Comparison of ENCODE assay signal across 27 mouse cellular contexts in the genomic region with DNA sequence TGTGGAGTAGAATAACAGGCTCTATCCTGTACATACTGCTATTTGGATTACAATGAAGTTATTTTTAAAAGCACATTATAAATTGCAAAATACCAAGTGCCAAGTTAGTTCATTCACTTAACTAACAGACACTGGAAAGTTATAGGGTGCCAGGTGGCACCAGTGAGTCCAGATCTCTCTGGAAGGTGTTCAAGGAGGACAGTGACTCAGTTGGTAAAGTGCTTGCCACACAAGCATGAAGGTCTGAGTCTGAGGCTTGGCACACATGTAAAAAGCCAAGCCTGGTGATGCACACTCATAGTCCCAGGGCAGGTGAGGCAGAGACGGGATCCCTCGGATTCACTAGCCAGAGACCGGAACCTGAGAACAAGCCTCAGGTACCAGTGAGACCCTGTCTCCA.
DNase-seq lines count a peak whose midpoint lies in the region; ATAC-seq and TF ChIP-seq lines count a peak whose summit lies in the region.
"Had no signal": no experiment of that assay in that cellular context is flagged by ENCODE, and none has a peak within 500 bp of the region (broad histone marks: within the 10 kb centered on the region; RNA-seq: fewer than 3 reads in every experiment).

No protein-coding gene starts in this region.

- intact Hi-C loops in gastrocnemius, postnatal 36 days (cut with DNase I): no loop called here

- no peak for TF ChIP-seq POLR2A in liver, adult 2 months (IDR thresholded peaks at IDR 0.05; ENCODE audit: extremely low read depth, insufficient read depth, low read length)

- H3K27me3 ChIP-seq in liver, adult 2 months (ENCODE audit: control insufficient read depth, insufficient read depth, low read length): no peaks in the 10 kb centered on the region
- H3K27me3 ChIP-seq in liver, embryonic 12.5 days (replicated peaks): no peaks in the 10 kb centered on the region
- H3K27me3 ChIP-seq in kidney, embryonic 16.5 days (ENCODE audit: insufficient read depth, low read length): no peaks in the 10 kb centered on the region
- H3K27me3 ChIP-seq: CH12.LX; embryonic facial prominence, embryonic 12.5 days; embryonic facial prominence, embryonic 15.5 days; forebrain, embryonic 12.5 days; forebrain, embryonic 15.5 days; heart, embryonic 13.5 days; hindbrain, embryonic 15.5 days had no signal

- no peak for TF ChIP-seq CTCF in liver, adult 2 months (IDR thresholded peaks at IDR 0.05; ENCODE audit: low read depth, low read length)

- no peaks in the 10 kb centered on the region for H3K4me1 ChIP-seq in liver, adult 2 months (ENCODE audit: control insufficient read depth, insufficient read depth, low read length)
- peaks cover 7% of the 10 kb centered on the region for H3K4me1 ChIP-seq in liver, embryonic 12.5 days
- no peaks in the 10 kb centered on the region for H3K4me1 ChIP-seq in kidney, embryonic 16.5 days (ENCODE audit: insufficient read depth, low read length)
- H3K4me1 ChIP-seq: forebrain, embryonic 12.5 days; forebrain, embryonic 15.5 days; hindbrain, embryonic 15.5 days had no signal

- no peak overlapping the region for H3K4me2 ChIP-seq in liver, embryonic 12.5 days
- no peak overlapping the region for H3K4me2 ChIP-seq in kidney, embryonic 16.5 days (replicated peaks; ENCODE audit: low read depth, low read length)
- H3K4me2 ChIP-seq: embryonic facial prominence, embryonic 12.5 days; embryonic facial prominence, embryonic 15.5 days; forebrain, embryonic 12.5 days; forebrain, embryonic 15.5 days; heart, embryonic 13.5 days; hindbrain, embryonic 15.5 days had no signal

- H3K79me2 ChIP-seq in liver, adult 2 months (ENCODE audit: control insufficient read depth, insufficient read depth, low read length): no peaks in the 10 kb centered on the region

- H3K9me3 ChIP-seq in liver, embryonic 12.5 days (replicated peaks): no peaks in the 10 kb centered on the region
- H3K9me3 ChIP-seq in kidney, embryonic 16.5 days (ENCODE audit: low read length): no peaks in the 10 kb centered on the region
- H3K9me3 ChIP-seq: embryonic facial prominence, embryonic 12.5 days; embryonic facial prominence, embryonic 15.5 days; forebrain, embryonic 12.5 days; forebrain, embryonic 15.5 days; G1E; heart, embryonic 13.5 days; hindbrain, embryonic 15.5 days had no signal

- no peak overlapping the region for H3K27ac ChIP-seq in liver, adult 2 months (replicated peaks; ENCODE audit: insufficient read depth, low read depth, low read length)
- H3K27ac ChIP-seq in liver, embryonic 12.5 days: no peak overlapping the region
- H3K27ac ChIP-seq in kidney, embryonic 16.5 days (ENCODE audit: low read length): no peak overlapping the region
- H3K27ac ChIP-seq: embryonic facial prominence, embryonic 12.5 days; embryonic facial prominence, embryonic 15.5 days; forebrain, embryonic 12.5 days; forebrain, embryonic 15.5 days; heart, embryonic 13.5 days; hindbrain, embryonic 15.5 days had no signal

- WGBS in liver, adult 2 months: 97% methylated on average over 3 of the region's 3 CpGs
- 84% methylated on average over 3 of the region's 3 CpGs for WGBS in liver, embryonic 12.5 days (ENCODE audit: insufficient replicate concordance)
- WGBS in kidney, embryonic 16.5 days: 92% methylated on average over 3 of the region's 3 CpGs

- no peak for ATAC-seq in liver, embryonic 12.5 days
- no peak for ATAC-seq in kidney, embryonic 16.5 days (ENCODE audit: low FRiP score, low TSS enrichment)
- ATAC-seq: forebrain, embryonic 15.5 days; intestine, postnatal 0 days had no signal

- no peaks in the 10 kb centered on the region for H3K36me3 ChIP-seq in liver, adult 2 months (ENCODE audit: control insufficient read depth, insufficient read depth, low read length)
- no peaks in the 10 kb centered on the region for H3K36me3 ChIP-seq in liver, embryonic 12.5 days
- no peaks in the 10 kb centered on the region for H3K36me3 ChIP-seq in kidney, embryonic 16.5 days (ENCODE audit: insufficient read depth, low read length)
- H3K36me3 ChIP-seq: embryonic facial prominence, embryonic 12.5 days; embryonic facial prominence, embryonic 15.5 days; forebrain, embryonic 12.5 days; forebrain, embryonic 15.5 days; heart, embryonic 13.5 days; hindbrain, embryonic 15.5 days had no signal

- H3K9ac ChIP-seq in liver, adult 2 months (ENCODE audit: low read depth, low read length): no peak overlapping the region
- H3K9ac ChIP-seq in liver, embryonic 12.5 days: no peak overlapping the region
- H3K9ac ChIP-seq in kidney, embryonic 16.5 days (replicated peaks; ENCODE audit: low read length): no peak overlapping the region
- H3K9ac ChIP-seq: embryonic facial prominence, embryonic 12.5 days; embryonic facial prominence, embryonic 15.5 days; forebrain, embryonic 12.5 days; forebrain, embryonic 15.5 days; heart, embryonic 13.5 days; hindbrain, embryonic 15.5 days had no signal

- H3K4me3 ChIP-seq in liver, adult 2 months (ENCODE audit: insufficient read depth, low read depth, low read length): no peak overlapping the region
- H3K4me3 ChIP-seq in liver, embryonic 12.5 days: no peak overlapping the region
- H3K4me3 ChIP-seq in kidney, embryonic 16.5 days (ENCODE audit: low read length): no peak overlapping the region
- H3K4me3 ChIP-seq: embryonic facial prominence, embryonic 12.5 days; embryonic facial prominence, embryonic 15.5 days; forebrain, embryonic 12.5 days; forebrain, embryonic 15.5 days; heart, embryonic 13.5 days; hindbrain, embryonic 15.5 days had no signal

- peak; percentile 0 for DNase-seq in gastrocnemius, adult 18-20 months (ENCODE audit: low spot score)
- DNase-seq in gastrocnemius, postnatal 36 days: no peak
- peak; percentile 21 for DNase-seq in liver, adult 2 months (ENCODE audit: extremely low read depth, low read depth, low spot score)
- DNase-seq in NIH3T3 (ENCODE audit: low read depth): peak; percentile 29
- DNase-seq in fat pad, adult 2 months (ENCODE audit: extremely low read depth, low read depth, low spot score): peak; percentile 66
- no peak for DNase-seq in kidney, postnatal 10 days
- DNase-seq: adrenal gland, postnatal 14 days; B cell, adult 2 months; cerebellum, adult 11 months; cerebellum, adult 2 months; cerebellum, adult 9-11 months; cerebellum, postnatal 25 days; gastrocnemius, postnatal 14 days; heart, adult 18-20 months; heart, postnatal 14 days; heart, postnatal 4 days had no signal

Comparison
In these comparisons a context has a peak if more than half of its experiments do, and no peak if none do; other contexts are left out.
1. DNase-seq: peak in gastrocnemius, adult 18-20 months (single experiment), liver, adult 2 months (single experiment), NIH3T3 (single experiment) and fat pad, adult 2 months (single experiment); none in gastrocnemius, postnatal 36 days (0 of 2) and kidney, postnatal 10 days (single experiment).